Mouse (Mus musculus) lung, embryonic 16.5 days (tissue): ENCODE measurements around the gene Gm42742. TPM values are rescaled to one million over a fixed set of nuclear protein-coding genes. Genes with fewer than 3 reads are reported as not detected.

Experiments
- ATAC-seq: fragments of 200-750 bp; cut with Nextera tagmentation; 2 replicates; pipeline ENCODE4 v1.8.0; 2017; ENCODE audit warnings: low read depth, mild to moderate bottlenecking, moderate library complexity
- H3K27ac ChIP-seq: fragments of 300-500 bp; sonication (generic); 2 replicates; pipeline ENCODE4 v1.5.1; 2014; ENCODE audit warnings: mild to moderate bottlenecking, control low read depth, low read length
- H3K27me3 ChIP-seq: fragments of 300-500 bp; sonication (generic); 2 replicates; pipeline ENCODE4 v1.6.1; 2014; ENCODE audit warnings: low read depth, low read length, mixed read lengths; ENCODE audit not compliant: control insufficient read depth, insufficient read depth
- H3K36me3 ChIP-seq: fragments of 300-500 bp; sonication (generic); 2 replicates; pipeline ENCODE4 v1.6.1; 2014; ENCODE audit warnings: low read length; ENCODE audit not compliant: control insufficient read depth, insufficient read depth
- H3K4me1 ChIP-seq: fragments of 300-500 bp; sonication (generic); replicated peaks from 2 replicates; pipeline ENCODE4 v1.6.1; 2014; ENCODE audit warnings: low read length, mixed read lengths; ENCODE audit not compliant: control insufficient read depth, insufficient read depth
- H3K4me2 ChIP-seq: fragments of 300-500 bp; sonication (generic); 2 replicates; pipeline ENCODE4 v1.6.1; 2014; ENCODE audit warnings: low read depth, low read length, control low read depth
- H3K4me3 ChIP-seq: fragments of 300-500 bp; sonication (generic); 2 replicates; pipeline ENCODE4 v1.5.1; 2014; ENCODE audit warnings: mild to moderate bottlenecking, low read length, control low read depth
- H3K9ac ChIP-seq: fragments of 300-500 bp; sonication (generic); 2 replicates; pipeline ENCODE4 v1.6.1; 2014; ENCODE audit warnings: low read length, control low read depth
- H3K9me3 ChIP-seq: fragments of 300-500 bp; sonication (generic); 2 replicates; pipeline ENCODE4 v1.6.1; 2016; ENCODE audit warnings: low read length; ENCODE audit not compliant: control insufficient read depth
- WGBS: fragments of 180-500 bp; shearing (Covaris S2); extraction: QIAGEN DNeasy Blood & Tissue Kit; methylation state at CpG from one replicate; pipeline ENCODE4 v1.1.7; 2014; 5-methylcytosine and 5-hydroxymethylcytosine counted together
- polyA plus RNA-seq: library from polyadenylated mRNA; unstranded; fragments of >200 nt; fragmentation: Nextera tagmentation; extraction: Ambion mirVana; gene quantifications from 2 replicates; pipeline ENCODE4 v1.2.1, GENCODE M21; 2015

Gm42742 gene
- 39.1 and 63.1 TPM in 2 replicates for polyA plus RNA-seq

DNA sequence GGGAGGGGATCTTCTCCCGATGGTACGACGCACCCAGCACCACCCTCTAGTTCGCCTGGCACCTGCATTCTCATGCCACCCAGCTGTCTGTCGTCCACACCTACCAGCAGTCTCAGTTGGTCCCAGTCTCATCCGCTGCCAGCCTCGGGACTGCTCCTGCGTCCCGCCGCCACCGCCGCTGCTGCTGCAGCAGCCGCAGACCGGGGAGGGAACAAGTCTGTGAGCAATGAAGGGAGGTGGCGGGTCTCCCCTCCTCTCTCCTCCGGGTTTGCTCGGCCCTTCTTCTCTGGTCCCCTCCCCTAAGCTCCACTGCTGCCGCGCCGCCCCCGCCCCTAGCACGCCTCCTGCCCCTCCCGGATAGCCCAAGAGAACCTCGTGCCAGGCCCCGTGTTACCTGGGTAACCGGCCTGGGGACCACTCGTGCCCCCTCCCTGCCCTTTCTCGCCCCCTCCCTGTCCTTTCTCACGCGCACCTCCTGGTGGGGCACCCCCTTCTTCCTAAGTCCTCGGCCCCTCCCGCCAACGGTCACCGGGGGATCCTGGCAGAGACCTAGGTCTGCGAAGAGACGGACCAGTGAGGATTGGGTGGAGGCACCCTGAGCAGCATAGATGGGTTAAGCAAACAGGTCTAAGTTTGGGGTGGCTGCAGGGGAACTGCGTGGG, at the start of gene Gm42742, which contains the start of gene Prrt2:
Gene Gm42742 (minus strand): TSS at position 197 of the 662 bp plus-strand sequence.
Gene Prrt2 (minus strand): TSS at position 311 of the 662 bp plus-strand sequence.
- ATAC-seq, result peak; percentile 31
- peaks cover 63% of the 10 kb centered on the region for H3K4me1 ChIP-seq
- 1% methylated on average over 34 of the region's 37 CpGs for WGBS

DNA sequence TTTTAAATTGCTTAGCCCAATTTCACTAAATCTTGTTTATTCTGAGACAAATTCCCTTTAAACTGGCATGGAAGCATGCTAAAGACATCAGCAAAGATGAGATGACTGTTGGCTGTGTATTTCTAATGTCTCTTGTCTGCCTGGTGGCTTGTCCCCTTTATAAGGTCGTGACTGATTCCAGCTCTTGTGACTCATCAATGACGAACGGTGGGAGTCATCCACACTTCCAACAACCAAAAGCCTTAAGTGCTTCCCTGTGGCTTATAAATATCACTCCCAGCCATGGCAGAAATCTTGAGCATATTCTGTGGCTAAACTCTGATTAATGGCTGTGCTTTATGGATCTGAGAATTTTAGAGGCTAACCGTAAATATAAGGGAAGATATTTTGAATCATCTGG, 45.4 kb upstream of the Gm42742 start:
- H3K4me3 ChIP-seq, result no peak overlapping the region
- H3K9ac ChIP-seq, result no peak overlapping the region
- ATAC-seq, result no peak
- 69% methylated on average over 4 of the region's 4 CpGs for WGBS
- no peak overlapping the region for H3K27ac ChIP-seq
- H3K4me2 ChIP-seq, result no peak overlapping the region
- H3K36me3 ChIP-seq, result no peaks in the 10 kb centered on the region
- no peaks in the 10 kb centered on the region for H3K4me1 ChIP-seq
- H3K9me3 ChIP-seq, result no peaks in the 10 kb centered on the region
- no peaks in the 10 kb centered on the region for H3K27me3 ChIP-seq

More for the DNA sequence above, at the start of gene Gm42742, which contains the start of gene Prrt2:
- Histone ChIP-seq H3K4me2 (peak within 1 kb of the TSS; percentile 85), H3K9ac (peak within 1 kb of the TSS; percentile 70), H3K9me3 (no peaks in the 10 kb centered on the region), H3K27ac (peak within 1 kb of the TSS; percentile 34), H3K36me3 (peaks cover 22% of the 10 kb centered on the region), H3K4me3 (peak within 1 kb of the TSS; percentile 56), H3K27me3 (no peaks in the 10 kb centered on the region)

DNA sequence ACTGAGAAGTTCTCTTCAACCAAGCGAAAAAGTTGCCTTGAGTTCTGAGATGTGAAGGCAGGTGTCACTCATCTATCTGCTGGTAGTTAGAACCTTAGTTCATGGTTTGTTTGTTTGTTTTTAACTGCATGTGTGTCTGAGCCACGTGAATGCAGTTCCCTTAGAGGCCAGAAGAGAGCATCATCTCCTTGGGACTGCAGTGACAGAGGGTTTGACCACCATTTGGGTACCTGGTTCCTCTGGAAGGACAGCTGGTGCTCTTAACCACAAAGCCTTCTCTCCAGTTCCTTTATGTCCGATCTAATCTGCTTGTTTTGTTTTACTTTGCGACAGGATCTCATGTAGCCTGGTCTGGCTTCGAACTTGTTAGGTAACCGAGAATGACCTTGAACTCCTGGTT, 44.6 kb upstream of the Gm42742 start:
- no peak overlapping the region for H3K4me2 ChIP-seq
- H3K9me3 ChIP-seq, result no peaks in the 10 kb centered on the region
- no peaks in the 10 kb centered on the region for H3K4me1 ChIP-seq
- H3K27me3 ChIP-seq, result no peaks in the 10 kb centered on the region
- no peak for ATAC-seq
- no peak overlapping the region for H3K27ac ChIP-seq
- H3K36me3 ChIP-seq, result no peaks in the 10 kb centered on the region
- H3K9ac ChIP-seq, result no peak overlapping the region
- no peak overlapping the region for H3K4me3 ChIP-seq
- 77% methylated on average over 6 of the region's 6 CpGs for WGBS

DNA sequence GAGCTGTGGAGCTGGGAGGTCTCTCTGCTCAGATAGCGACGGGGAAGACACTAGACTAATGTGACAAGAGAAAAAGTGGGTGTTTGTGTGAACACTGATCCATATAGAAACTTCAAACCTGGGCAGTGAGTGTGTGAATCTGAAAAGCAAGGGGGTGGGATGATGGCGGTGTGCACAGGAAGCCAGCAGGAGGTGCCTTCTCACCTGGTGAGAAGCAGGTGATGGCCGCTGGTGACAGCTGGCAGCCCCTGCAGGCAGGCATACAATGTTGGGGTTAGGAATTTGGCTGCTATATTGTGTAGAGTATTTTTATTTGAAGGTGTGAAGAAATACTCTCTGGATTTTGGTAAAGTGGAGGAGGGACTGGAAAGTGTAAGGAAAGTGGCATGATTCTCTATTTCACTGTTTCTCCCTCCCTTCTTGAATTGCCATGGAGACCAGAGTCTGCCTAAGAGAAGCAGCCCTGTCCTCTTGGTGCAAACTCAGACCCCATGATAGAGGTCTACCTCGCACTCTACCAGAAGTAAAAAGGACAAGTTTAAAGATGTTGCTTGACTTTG, 34.2 kb upstream of the Gm42742 start:
- Histone ChIP-seq H3K27ac (no peak overlapping the region), H3K4me3 (no peak overlapping the region), H3K9me3 (no peaks in the 10 kb centered on the region), H3K9ac (no peak overlapping the region), H3K4me2 (no peak overlapping the region), H3K36me3 (no peaks in the 10 kb centered on the region), H3K4me1 (no peaks in the 10 kb centered on the region), H3K27me3 (peaks cover 3% of the 10 kb centered on the region; the same call in 1 of the 2 replicates)
- no peak for ATAC-seq
- WGBS, result 42% methylated on average over 5 of the region's 5 CpGs

DNA sequence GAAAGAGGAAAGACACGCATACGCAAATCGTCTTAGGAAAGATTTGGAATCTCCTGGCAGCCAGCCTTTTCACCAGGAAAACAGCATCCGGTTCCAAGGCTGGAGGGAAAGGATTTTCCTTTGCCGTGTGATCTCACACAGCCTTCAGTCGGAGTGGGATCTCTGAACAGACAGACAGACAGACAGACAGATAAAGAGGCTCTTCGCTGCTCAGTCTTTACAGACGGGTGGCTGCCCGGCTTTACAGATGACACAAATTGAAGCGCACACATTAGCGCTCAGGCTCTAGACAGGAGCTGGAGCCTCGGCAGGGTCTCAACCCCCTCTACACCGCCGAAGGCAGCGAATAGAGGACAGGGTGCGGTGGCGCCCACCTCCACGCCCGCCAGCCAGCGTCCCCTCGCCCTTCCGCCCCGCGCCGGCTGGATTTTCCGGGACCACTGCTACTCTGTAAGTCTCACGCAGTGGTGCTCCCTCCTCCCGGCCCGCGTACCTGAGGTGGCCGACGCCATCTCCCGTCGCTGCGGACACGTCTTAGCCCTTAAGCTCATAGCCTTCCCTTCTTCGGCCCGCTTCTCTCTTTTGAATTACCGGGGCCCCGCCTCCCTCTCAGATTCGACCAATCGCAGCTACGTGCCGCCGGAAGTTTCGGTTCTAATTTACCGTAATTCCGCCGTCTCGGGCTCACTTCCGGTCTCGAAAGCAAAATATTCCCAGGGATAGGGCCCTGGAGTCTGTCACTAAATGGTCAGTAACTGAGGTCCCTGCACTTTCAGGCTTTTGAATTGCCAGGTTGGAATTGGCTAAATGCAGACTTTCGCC, 21.2 kb upstream of the Gm42742 start, which contains the start of gene Kif22:
Gene Kif22 (minus strand): TSS at position 621 of the 822 bp plus-strand sequence.
- peak; percentile 95 for ATAC-seq
- H3K36me3 ChIP-seq, result peaks cover 11% of the 10 kb centered on the region
- peak within 1 kb of the TSS; percentile 80 for H3K27ac ChIP-seq
- H3K4me2 ChIP-seq, result peak within 1 kb of the TSS; percentile 70
- peak within 1 kb of the TSS; percentile 93 for H3K9ac ChIP-seq
- H3K4me3 ChIP-seq, result peak within 1 kb of the TSS; percentile 95
- H3K9me3 ChIP-seq, result no peaks in the 10 kb centered on the region; the same call in 1 of the 2 replicates
- H3K4me1 ChIP-seq, result peaks cover 6% of the 10 kb centered on the region
- WGBS, result under 1% methylated on average over 53 of the region's 53 CpGs
- H3K27me3 ChIP-seq, result no peaks in the 10 kb centered on the region

DNA sequence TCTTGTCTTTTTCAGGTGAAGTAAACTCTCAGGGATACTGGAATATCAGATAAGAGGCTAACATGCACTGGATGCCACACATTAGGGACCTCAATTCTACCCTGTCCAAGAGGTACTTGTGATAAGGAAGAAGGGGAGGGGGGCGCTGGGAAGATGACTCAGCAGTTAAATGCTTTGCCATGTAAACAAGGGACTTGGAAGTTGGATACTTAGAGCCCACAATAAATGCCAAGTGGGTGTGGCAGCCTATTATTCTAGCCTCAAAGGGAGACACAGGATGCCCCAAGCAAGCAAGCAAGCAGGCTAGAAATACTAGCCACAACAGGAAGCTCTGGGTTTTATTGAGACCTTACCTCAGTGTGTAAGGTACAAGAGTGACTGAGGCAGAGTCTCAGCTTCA, 10.3 kb upstream of the Gm42742 start:
- ATAC-seq, result no peak
- WGBS, result 48% methylated on average over 1 of the region's 1 CpGs
- H3K36me3 ChIP-seq, result peaks cover 55% of the 10 kb centered on the region

DNA sequence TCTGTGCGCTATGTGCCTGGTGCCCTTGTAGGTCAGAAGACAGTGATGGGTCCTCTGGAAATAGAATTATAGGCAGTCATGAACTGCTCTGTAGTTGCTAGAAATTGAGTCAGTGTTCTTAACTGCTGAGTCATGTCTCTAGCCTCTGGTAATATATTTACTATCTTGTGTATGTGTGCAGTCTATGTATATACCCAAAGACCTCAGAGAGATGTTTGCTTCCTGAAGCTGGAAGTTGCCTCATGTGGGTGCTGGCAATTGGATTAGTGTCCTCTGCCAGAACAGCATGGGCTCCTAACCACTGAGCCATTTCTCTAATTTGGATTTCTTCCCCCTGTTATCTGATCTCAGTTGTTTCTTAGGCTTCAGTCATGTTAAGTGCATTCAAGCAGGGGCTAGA, 9.3 kb upstream of the Gm42742 start:
- Histone ChIP-seq H3K4me3 (no peak overlapping the region), H3K9me3 (no peaks in the 10 kb centered on the region), H3K27me3 (no peaks in the 10 kb centered on the region), H3K36me3 (peaks cover 50% of the 10 kb centered on the region), H3K9ac (no peak overlapping the region), H3K4me1 (peaks cover 8% of the 10 kb centered on the region), H3K27ac (no peak overlapping the region), H3K4me2 (no peak overlapping the region)
- 95% methylated on average over 1 of the region's 1 CpGs for WGBS
- no peak for ATAC-seq

More for the DNA sequence above, 10.3 kb upstream of the Gm42742 start:
- no peak overlapping the region for H3K9ac ChIP-seq
- H3K27me3 ChIP-seq, result no peaks in the 10 kb centered on the region
- no peak overlapping the region for H3K27ac ChIP-seq
- H3K9me3 ChIP-seq, result no peaks in the 10 kb centered on the region
- peaks cover 8% of the 10 kb centered on the region for H3K4me1 ChIP-seq
- no peak overlapping the region for H3K4me3 ChIP-seq
- H3K4me2 ChIP-seq, result no peak overlapping the region

DNA sequence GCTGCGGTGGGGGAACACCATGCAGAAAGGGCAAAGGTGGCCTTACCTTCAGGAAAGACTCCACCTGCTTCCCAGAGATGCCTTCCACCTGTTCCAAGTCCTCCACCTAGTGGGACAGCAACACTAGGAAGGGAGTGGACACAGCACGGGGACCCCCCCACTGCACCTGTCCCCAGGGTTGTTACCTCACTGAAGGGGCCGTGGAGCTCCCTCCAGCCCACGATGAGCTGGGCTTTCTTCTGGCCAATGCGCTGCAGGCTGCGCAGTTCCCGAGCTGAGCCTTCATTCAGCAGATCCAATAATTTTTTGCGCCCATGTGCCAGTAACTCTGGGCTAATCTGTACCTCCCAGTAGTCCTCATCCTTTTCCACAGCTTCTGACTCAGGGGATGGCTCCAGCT, 7.0 kb upstream of the Gm42742 start:
- Histone ChIP-seq H3K9ac (peak overlapping the region; percentile 75), H3K36me3 (peaks cover 45% of the 10 kb centered on the region), H3K9me3 (no peaks in the 10 kb centered on the region), H3K4me1 (peaks cover 26% of the 10 kb centered on the region), H3K27me3 (no peaks in the 10 kb centered on the region), H3K4me3 (peak overlapping the region; percentile 94), H3K4me2 (peak overlapping the region; percentile 77), H3K27ac (peak overlapping the region; percentile 99)
- no peak for ATAC-seq
- WGBS, result 53% methylated on average over 8 of the region's 8 CpGs
